Mouse (Mus musculus) inflammation-experienced regulatory T-cells, adult 16 weeks (primary cell): ENCODE data around the gene B430305J03Rik. TPM values are rescaled to one million over a fixed set of nuclear protein-coding genes. Genes with fewer than 3 reads are reported as not detected.

ENCODE experiments used
- polyA plus RNA-seq: library from polyadenylated mRNA; unstranded; fragments of 100-300 nt; shearing (Covaris generic); gene quantifications from one replicate; pipeline ENCODE4 v1.2.1, GENCODE M21; 2017

Gene B430305J03Rik
- not detected for polyA plus RNA-seq

DNA sequence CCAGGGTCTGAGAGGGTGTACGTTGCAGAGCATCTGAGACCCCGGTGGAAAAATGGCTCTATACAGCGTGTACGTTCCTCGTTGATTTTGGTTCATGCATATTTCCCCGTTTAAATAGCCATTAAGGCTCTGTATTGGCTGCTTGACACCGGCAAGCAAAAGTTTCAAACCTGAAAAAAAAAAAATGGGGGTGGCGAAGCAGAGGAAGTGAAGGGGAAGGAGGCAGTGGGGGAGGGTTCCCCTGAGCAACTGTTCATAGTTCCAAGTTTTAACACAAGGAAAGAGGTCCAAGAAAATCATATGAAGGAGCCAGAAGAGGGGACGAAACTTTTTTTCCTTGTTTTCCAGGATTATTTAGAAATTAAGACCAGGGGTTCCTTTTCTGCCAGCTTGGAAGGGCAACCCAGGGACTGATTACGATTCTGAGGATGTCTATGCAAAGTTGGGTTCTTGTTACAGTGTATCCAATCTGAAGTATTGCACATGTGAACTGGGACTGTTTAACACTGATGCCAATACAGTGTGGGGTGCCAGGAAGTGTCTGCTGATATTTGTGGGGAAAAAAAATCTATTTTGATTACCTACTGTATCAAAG, at the start of gene B430305J03Rik:
B430305J03Rik (minus strand) TSS at position 173 of the 595 bp plus-strand sequence.

DNA sequence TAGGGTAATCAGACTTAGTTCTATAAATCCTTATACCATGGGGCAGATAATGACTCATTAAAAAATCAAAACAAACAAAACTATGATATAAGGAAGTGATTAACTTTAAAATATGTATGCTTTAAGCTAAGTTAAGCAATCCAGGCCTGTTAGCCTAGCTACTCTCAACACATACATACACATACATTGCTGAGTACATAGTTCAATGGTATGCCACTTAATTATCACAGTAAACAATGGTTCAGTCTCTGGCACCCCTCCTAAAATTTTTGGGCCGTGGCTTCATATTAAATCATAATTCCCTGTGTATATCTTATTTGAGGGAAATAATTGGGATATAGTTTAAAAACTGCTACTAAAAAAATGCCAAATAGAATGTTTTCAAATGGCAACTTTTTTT, 4.4 kb downstream of the B430305J03Rik start, which contains the start of gene Rap2b:
Rap2b (plus strand) TSS at position 301 of the 400 bp plus-strand sequence.

Other genes starting within 250 kb of the B430305J03Rik start
- gene Rap2b, start 4.3 kb downstream of the B430305J03Rik start, polyA plus RNA-seq = 4.0 TPM